Mouse (Mus musculus) ovary, postnatal 36 days (tissue): ENCODE data around the gene Tle3.

ENCODE experiments used
- DNase-seq: peaks from one replicate; pipeline ENCODE4 v3.0.0; 2022; ENCODE audit warnings: low spot score, mixed read lengths

Gene Tle3

GRCm38 (mm10) chr9:61376650-61377049, 4.5 kb downstream of the Tle3 start:
- no peak for DNase-seq

GRCm38 (mm10) chr9:61377706-61378479, 5.7 kb downstream of the Tle3 start:
- DNase-seq = no peak

- no peak for DNase-seq
Observed at GRCm38 (mm10) chr9:61378516-61378915, 6.3 kb downstream of the Tle3 start.

GRCm38 (mm10) chr9:61379016-61379634, 7.0 kb downstream of the Tle3 start:
- no peak for DNase-seq

GRCm38 (mm10) chr9:61380258-61381062, 8.3 kb downstream of the Tle3 start:
- no peak for DNase-seq

GRCm38 (mm10) chr9:61381063-61381408, 8.9 kb downstream of the Tle3 start:
- DNase-seq = no peak

- DNase-seq = no peak
Observed at GRCm38 (mm10) chr9:61381445-61381844, 9.3 kb downstream of the Tle3 start.

GRCm38 (mm10) chr9:61382595-61383186, 10.5 kb downstream of the Tle3 start:
- no peak for DNase-seq

GRCm38 (mm10) chr9:61384101-61384500, 11.9 kb downstream of the Tle3 start:
- DNase-seq = no peak

GRCm38 (mm10) chr9:61384646-61385443, 12.7 kb downstream of the Tle3 start:
- DNase-seq = no peak

GRCm38 (mm10) chr9:61385753-61386152, 13.6 kb downstream of the Tle3 start:
- no peak for DNase-seq

GRCm38 (mm10) chr9:61386314-61386713, 14.1 kb downstream of the Tle3 start:
- DNase-seq = no peak

GRCm38 (mm10) chr9:61387797-61388196, 15.6 kb downstream of the Tle3 start:
- no peak for DNase-seq

- DNase-seq = no peak
Observed at GRCm38 (mm10) chr9:61388214-61388613, 16.0 kb downstream of the Tle3 start.

GRCm38 (mm10) chr9:61388689-61389403, 16.7 kb downstream of the Tle3 start:
- DNase-seq = no peak

GRCm38 (mm10) chr9:61389404-61389701, 17.2 kb downstream of the Tle3 start:
- DNase-seq = no peak

- DNase-seq = no peak
Observed at GRCm38 (mm10) chr9:61391570-61392337, 19.6 kb downstream of the Tle3 start.

- no peak for DNase-seq
Observed at GRCm38 (mm10) chr9:61392338-61392620, 20.1 kb downstream of the Tle3 start.

GRCm38 (mm10) chr9:61393161-61393560, 21.0 kb downstream of the Tle3 start:
- no peak for DNase-seq

GRCm38 (mm10) chr9:61393847-61394246, 21.7 kb downstream of the Tle3 start:
- DNase-seq = no peak

GRCm38 (mm10) chr9:61395071-61395470, 22.9 kb downstream of the Tle3 start:
- no peak for DNase-seq
